Mouse (Mus musculus) inflammation-experienced regulatory T-cells, adult 6 months (primary cell): ENCODE measurements around the gene Ubac2. TPM values are rescaled to one million over a fixed set of nuclear protein-coding genes. Genes with fewer than 3 reads are reported as not detected.
A peak's percentile ranks its signal among the peaks of the same experiment; 100 is the strongest.

ENCODE experiments used
- ATAC-seq: one replicate; pipeline ENCODE4 v1.8.0; 2017
- polyA plus RNA-seq, 3 experiments: library from polyadenylated mRNA; unstranded; fragments of 100-300 nt; shearing (Covaris generic); gene quantifications; one replicate each; pipeline ENCODE4 v1.2.1; 2017

Gene Ubac2
- polyA plus RNA-seq, 3 experiments from 2014 or later = 47.9 to 88.3 (median 78.9) TPM

DNA sequence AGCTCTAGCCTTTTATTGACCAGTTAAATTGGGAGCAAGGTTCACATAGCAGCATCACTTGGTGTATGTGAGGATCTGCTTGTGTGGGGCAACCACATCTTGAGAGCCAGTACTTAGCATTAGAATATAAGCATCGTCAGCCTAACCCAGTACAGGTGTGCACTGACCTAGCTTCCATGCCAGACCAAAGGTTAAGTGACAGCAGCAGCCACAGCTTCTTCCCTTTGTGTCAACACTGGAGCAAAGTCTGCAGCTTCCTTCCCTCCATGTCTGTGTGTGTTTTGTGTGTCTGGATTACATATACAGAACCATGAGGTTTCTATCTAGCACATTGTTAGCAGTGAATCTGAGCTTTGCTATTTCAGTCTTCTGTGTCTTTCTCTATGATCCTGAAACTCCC is 103.1 kb downstream of the Ubac2 start:
- no peak for ATAC-seq

DNA sequence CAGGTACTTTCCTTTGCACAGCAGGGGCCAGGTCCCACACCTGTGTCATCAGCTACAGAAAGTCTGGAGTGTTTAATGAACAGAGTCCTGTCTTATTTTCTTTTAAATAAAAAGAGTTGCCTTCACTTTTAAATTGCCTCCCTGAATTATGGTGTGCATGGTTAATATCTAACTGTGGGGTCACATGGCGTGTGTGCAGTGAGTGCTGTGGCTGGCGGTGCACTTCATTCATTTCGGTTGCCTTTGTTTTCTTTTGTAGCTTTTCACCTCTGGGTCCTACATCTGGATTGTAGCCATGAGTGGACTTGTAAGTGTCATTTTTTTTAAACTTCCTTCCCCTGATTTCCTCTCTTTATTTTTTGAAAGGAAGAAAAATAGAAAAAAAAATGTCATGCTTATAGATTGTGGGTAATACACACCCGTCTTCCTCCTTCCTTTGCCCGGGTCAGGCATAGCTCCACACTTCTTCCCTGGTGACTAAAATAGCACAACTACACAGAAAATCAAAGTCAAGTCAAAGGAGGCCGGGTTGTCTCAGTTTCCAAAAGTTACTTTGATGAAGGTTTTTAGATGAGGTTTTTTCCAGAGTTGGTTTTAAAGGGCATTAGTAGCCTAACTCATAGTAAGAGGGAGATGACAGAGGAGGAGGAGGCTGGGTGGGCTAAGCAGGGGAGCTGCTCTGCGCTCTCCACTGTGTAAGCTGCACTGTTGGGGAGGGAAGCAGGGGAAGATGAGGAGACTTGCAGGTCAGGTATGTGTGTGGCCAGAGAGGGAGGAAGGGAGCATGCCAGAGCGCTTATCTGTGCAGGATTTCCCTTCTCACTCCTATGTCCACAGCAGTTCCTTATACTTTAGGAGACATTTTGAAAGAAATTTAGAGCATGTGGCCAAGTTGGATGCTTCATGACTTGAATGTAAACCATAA is 104.9 kb downstream of the Ubac2 start:
- no peak for ATAC-seq

DNA sequence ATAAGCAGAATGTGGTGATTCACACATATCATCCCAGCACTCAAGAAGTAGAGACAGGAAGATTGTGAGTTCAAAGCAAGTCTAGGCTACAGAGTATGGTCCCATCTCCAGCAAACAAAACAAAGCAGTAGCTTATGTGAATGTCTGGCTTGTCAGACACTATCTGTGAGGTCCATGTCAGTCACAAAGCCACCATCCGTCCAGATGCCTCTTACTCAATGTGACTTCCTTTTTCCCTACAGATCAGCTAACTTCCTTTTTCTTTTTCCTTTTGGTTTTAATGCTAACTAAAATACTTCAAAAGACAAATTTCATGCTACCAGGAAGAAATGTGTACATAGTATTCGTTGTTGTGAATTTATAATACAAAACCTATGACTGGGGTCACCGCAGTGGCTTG is 107.1 kb downstream of the Ubac2 start:
- ATAC-seq = no peak

DNA sequence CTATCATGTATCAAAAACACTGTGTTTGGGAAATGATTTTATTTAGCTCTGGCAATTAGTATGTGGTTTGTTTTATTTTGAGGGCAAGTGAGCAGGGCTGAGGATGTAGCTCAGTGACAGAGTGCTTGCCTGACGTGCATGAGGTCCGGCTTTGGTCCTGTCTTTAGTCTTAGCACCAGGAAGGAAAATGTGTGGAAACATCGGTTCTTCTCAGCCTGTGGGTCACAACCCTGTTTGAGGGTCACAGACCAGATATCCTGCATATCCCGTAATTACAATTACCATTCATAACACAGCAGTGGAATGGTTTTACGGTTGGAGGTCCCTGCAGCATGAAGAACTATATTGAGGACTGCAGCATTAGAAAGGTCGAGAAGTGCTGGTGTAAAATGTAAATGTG is 107.6 kb downstream of the Ubac2 start:
- no peak for ATAC-seq

DNA sequence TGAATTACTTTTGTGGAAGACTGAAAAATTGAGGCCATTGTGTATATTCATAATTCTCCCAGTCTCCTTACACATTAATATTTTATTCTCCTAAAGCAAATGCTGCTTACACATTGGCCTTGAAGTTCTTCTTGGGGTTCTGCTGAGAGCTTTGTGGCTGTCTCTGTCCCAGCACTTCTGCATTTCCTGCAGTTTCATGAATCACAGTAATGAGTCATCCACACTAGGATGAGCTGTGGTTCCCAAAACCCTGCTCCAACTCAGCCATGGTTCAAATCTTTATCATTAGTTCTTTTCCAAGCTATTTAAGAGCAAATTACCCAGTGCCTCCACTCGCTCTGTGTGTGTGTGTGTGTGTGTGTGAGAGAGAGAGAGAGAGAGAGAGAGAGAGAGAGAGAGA is 108.9 kb downstream of the Ubac2 start:
- ATAC-seq = no peak

DNA sequence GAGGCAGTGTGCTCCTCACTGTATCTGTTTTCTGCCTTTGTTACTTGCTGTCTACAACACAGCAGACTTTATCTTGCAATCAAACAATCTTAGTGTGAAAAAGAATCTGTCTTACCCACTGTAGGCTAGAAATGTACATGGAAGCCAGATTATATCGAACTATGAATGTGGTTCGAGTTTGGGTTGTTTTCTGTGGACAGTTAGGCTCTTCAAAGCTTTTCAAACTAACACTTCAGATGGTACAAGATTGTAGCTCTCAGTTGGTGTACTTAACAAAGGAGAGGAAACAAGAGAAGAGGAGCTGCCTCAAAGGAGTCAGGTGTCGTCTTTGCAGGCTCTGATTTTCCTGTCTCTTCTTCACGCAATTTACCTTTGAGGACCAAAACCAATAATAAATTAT is 109.3 kb downstream of the Ubac2 start:
- no peak for ATAC-seq

DNA sequence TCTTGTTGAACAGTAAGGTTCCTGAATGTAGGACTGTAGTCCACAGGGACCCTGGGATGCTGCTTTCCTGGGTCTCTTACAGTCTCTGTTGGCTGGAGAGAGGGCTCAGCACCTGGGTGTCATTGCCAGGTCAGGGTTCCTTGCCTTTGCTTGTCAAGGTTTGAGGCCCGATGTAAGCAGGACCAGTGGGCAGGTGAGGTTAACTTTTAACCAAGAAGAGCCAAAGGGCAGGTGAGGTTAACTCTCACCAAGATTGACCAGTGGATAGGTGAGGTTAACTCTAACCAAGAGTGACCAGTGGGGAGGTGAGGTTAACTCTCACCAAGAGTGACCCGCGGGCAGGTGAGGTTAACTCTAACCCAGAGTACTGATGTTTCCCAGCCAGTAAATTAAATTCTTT is 110.9 kb downstream of the Ubac2 start:
- ATAC-seq = no peak

DNA sequence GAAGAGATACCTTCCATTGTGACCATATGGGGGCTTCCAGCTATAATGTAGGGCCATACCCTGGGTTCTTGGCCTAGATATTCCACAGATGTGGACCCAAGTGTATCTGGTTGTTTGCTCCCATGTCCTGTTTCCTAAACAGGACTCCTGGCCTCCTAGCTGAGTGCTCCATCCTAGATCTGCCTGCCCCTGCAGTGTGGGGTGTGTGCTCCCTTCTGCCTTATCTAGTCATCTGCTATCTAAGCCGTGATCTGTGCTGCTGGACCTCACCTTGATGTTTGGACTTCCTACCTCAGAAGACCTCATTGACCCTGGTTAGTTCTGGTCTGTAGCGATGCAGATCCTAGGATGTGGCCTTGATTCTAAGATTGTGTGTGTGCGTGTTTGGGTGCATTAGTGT is 111.4 kb downstream of the Ubac2 start:
- ATAC-seq = no peak

DNA sequence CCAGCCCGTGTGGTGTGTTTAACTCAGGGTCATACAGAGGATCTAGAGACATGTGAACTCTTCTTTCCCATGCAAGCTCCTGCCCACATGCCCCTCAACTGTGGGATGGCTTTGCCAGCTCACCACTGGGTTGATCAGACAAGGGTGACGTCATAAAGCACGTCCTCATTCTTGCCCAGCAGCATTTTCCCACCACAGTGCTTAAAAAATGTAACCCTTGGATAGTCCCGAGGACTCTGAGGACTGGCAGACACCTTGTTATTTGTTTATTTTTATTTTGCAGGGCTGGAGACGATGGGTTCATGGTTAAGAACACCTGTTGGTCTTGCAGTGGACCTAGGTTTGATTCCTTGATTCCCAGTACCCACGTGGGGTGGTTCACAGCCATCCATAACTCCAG is 112.5 kb downstream of the Ubac2 start:
- no peak for ATAC-seq

DNA sequence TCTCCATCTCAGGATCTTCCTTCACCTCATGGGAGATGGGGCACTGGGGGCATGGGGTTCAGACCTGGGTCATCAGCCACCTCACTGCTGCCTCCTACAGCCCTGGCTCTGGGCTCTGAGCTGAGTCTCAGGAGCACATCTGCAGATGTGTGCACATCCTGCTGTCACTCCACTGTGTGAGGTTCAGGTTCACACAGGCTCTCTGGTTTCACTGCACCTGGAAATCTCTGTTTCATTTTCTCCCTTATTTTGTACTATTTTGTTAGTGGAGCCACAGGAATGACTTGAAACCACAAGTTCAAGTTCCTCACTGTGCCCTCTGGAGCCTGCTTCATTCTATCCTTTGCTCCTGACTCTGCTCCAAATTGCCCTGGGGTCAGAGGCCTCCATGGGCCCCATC is 113.5 kb downstream of the Ubac2 start:
- peak; percentile 38 for ATAC-seq

DNA sequence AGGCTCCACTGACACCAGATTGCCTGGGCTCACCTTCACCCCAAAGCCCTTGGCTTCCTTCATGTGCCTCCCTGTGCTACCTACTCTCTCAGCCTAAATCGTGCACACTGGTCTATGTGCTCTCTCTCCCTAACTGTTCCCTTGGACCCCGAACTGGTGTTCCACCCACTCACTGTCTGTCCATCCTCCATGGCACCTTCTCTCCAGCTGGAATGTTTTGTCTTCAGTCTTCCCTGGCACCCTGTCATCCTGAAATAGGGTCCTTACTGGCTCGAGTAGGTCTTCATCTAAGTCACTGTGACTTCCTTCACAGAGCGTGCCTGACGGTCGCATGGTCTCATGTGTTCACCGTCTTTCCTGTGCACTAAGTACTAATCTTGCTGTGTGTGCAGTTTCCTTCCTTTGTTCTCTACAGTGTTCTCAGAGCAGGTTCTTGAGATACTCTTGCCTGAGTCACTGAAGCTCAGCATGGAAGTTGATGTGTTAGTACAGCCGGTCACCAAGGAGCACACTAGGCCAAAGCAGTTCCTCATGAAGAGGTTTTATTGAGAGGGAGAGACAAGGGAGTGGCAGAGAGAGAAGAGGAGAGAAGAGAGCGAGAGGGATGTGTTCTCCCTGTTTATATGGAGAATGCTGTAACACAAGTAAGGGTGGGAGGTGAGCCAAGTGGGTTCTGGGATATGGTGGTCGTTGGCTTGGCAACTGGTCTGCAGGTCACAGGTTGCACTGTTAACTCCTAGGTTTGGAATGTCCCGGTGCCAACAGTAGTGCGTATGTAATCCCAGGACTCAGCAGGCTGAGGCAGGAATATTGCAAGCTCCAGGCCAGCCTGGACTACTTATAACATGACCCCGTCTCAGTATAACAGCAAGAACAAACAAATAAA is 114.2 kb downstream of the Ubac2 start:
- peak; percentile 81 for ATAC-seq

DNA sequence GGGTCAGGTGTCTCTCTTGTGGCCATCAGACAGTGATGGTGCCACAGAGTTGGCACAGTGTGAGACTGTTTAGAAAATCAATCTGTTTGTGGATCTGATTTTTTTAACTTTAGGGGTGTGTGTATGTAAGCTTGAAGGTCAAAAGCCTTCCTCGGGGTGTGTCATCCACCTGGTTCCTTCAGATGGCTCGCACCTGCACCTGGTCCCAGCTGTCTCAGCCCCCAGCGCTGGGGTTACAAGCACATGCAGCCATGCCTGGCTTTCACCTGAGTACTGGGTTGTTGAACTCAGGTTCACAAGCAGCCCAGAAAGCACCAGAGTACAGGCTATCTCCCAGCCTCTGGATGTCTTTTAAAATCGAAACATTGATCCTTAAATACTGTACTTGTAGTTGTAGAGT is 115.2 kb downstream of the Ubac2 start:
- ATAC-seq = no peak

DNA sequence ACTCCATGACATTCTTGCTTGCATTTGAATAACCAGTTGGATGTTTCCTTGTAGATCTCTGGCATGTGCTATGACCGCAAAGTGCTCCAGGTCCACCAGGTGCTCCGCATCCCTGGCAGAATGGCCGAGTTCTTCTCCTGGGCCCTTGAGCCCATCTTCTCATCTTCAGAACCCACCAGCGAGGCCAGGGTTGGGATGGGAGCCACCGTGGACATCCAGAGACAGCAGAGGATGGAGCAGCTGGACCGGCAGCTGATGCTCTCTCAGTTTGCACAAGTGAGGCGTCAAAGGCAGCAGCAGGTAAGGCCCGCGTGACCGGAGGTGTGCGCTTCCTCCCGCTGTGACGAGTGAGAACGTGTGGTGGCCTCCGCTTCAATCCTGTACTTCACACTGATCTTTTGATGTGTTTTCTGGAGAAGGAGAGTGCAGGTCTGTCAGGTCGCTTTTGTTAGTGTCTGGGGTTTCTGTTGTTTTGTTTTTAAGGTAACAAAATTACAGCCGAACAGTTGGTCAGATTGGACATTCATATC is 115.8 kb downstream of the Ubac2 start:
- peak; percentile 34 for ATAC-seq

DNA sequence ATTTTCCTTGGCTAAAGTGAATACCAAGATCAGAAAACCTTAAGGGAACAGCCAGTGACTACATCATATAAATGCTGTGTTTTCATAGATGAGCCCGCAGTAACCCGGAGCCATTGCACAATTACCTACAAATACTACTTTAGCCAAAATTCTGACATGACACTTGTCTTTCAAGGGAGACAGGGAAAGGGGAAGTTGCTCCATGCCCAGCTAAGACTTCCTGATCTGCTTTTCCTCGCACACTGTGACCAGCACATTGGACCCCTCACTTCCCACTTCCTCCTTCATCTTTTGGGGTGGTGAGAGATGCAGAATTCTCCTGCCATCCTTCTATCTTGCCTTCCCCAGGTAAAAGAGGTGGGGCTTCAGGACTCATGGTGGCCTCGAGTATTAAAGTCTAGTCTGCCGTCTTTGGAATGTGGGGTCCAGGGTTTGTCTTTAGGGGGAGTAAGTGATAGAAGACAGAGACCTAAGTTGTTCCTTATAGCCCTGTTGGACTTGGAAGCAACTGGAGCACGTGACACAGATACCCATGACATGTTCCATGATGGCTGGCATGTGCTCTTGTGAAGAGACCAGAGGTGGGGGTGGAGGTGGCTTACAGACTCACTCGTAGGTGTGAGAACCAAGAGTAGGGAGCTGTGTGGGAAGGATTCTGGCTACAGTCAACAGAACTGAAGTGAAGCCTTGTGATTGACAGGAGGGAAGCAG is 116.6 kb downstream of the Ubac2 start:
- ATAC-seq = no peak

DNA sequence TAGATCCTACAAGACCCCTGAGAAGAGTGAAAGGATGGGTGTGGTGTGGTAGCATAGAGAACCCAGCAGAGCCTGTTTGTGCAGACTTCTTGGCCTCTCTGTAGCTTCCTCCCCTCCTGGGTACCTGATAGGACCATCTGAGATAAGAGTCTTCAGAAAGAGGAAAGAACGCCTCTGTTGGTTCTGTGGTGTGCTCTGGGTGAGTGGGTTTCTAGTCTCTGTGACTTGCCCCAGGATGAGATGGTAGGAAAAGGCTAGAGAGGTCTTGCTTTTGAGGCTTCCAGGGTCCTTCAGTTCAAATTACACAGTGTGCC is 117.1 kb downstream of the Ubac2 start:
- ATAC-seq = no peak

DNA sequence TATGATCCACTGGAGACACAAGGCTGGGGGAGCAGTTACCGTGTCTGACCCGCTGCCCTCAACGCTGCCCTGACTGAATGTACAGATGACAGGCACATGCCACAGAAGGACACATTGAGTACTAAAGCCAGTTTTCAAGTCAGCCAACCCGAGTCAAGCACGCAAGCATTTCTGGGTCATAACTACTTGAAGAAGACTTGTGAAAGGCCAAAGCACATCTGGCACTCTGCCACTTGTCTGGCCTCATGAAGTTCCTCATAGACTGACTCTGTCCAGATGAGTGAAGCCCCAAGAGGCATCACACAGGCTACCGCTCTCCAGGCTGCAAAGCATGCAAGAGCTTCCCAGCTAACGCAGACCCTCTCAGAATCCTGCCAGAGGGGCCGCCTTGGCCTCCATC is 118.4 kb downstream of the Ubac2 start:
- ATAC-seq = no peak

DNA sequence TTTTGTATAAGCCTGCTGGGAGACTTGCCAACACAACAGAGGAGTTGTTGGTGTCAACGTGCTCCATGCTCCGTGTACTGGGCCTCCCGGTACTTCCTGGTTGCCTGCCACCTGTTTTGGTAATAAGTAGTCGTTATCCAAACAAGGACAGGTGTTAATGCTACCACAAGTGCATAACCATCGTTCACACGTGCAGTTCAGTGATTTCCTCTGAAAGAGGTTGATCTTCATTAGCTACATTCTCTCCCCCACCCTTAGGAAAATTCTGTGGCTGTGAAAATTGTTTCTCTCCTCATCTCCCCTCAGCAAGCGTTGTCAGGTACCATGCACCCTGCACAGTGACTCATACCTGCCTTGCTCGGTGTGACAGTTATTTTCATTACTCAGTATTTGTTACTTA is 121.0 kb downstream of the Ubac2 start:
- ATAC-seq = peak; percentile 22

DNA sequence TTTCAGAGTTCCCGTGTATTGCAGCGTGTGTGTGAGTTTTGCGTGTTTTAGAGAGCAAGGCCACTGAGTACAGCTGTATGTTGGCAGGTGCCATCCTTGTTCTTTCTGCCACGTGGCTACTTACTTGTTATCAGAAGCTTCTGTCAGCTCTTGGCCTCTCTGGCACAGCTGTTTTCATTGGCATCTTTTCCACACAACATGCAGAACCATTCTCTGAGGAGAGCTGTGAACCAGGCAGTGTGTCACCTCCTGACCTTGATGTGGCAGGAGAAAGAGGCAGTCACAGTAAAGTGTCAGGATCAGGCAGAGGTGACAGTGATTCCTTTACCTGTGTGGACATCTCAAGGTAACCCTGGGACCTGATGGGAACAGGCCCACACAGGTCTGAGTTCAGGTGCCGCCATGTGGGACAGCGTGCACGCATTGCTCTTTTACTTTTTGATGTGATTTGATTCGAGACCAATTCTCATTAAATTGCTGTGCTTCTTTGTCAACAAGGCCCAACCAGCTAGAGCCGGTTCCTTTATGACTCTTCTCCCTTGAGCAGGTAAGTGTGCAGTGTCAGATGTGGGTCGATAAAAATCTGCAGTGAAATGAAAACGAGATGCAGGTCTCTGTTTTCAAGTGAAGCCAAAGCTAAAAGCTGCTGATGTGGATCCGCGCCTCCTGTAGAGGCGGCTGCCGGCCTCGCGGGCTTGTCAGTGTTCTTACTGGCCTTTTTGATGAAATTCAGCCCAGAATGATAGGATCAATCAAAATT is 122.1 kb downstream of the Ubac2 start:
- ATAC-seq = peak; percentile 75

DNA sequence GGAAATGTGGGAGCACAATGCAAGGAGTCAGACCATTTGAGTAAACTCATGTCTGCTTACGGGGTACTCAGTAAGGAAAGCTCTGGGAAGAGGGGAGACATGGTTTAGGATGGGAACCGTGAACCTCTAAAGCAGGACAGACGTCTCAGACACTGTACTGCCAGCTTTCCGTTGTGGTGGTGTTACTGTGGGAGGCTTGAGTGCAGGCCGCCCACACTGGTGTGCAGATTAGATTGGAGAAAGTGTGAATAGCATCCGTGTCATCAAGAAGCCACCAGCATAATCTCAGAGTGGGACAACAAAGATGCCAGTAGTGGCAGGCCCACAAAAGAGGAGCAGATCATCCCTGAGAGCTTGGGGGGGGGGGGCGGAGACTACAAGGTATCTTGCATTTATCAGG is 123.8 kb downstream of the Ubac2 start:
- ATAC-seq = peak; percentile 14

DNA sequence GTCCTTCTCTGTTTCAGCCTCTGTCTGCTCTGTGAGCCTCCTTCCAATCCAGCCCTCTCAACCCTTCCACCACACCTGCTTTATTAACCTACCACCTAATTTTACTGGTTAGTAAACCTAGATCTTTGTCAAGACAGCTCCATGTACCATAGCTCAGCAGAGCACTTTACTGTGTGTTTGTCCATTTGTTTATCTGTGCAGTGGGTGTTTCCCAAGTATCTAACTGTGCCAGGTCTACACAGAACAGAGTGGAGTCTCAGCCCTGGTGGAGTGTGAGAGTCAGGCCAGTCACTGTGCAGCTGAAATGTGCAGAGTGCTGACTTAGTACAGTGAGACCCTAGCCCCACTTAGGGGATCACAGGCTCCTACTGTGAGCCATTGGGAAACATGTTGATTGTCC is 125.4 kb downstream of the Ubac2 start:
- ATAC-seq = no peak

DNA sequence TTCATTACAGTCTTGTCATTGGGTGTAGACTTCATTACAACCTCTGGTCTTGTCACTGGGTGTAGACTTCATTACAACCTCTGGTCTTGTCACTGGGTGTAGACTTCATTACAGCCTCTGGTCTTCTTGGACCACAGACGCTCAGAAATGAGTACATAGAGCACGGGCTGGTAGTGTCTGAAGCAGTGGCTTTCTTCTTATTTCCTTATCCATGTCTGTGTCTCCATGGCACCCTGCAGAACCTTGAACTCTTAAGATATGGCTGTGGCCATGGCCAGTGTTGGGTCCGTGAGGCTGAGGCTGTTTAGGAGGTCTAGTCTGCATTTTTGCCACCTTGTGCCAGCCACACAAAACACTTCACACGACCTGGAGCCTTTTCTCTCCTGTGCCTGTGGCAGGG is 129.8 kb downstream of the Ubac2 start:
- ATAC-seq = no peak

DNA sequence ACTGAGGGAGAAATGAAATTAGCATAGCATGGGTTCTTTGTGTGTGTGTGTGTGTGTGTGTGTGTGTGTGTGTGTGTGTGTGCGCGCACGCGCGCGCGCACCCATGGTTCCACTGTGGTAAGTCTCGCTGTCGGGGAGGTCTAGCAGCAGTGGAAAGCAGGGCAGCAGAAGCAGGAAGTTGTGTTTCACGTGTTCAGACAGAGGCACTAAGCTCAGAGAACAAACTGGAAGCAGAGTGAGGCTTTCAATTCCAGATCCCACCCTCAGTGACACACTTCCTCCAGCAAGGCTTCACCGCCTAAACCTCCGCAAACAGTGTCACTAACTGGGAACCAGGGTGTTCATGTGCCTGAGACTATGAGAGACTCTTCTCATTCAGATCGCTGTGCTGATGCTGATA is 131.1 kb downstream of the Ubac2 start:
- ATAC-seq = peak; percentile 92
